Mouse (Mus musculus) left cerebral cortex, adult 9 months (tissue): ENCODE measurements around the gene N4bp3.

Experiments used
- DNase-seq, 2 experiments: peaks; one replicate each; pipeline ENCODE4 v3.0.0; 2022; ENCODE audit warnings: low spot score in 2 of 2

N4bp3 gene

DNA sequence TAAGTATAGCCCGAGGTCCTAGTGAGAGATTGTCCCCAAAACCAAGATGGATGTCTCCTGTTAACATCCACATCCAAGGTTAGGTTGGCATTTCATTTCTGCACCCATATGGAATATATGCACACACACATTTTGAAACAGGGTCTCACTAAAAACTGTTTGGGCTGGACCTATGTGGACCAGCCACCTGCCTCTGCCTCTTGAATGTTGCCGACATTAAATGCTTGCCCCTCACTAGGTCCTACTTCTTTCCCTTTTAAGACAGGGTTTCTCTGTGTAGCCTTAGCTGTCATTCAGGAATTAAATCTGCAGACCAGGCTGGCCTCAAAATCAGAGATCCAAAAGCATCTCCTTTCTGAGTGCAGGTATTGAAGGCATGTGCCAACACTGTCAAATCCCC lies 53.1 kb downstream of the N4bp3 start:
- DNase-seq: no peak

- DNase-seq: no peak
These were observed 55.1 kb downstream of the N4bp3 start for GRCm38 (mm10) chr11:51595459-51596083.

- DNase-seq: no peak
These were observed 55.8 kb downstream of the N4bp3 start for GRCm38 (mm10) chr11:51594715-51595350.

DNA sequence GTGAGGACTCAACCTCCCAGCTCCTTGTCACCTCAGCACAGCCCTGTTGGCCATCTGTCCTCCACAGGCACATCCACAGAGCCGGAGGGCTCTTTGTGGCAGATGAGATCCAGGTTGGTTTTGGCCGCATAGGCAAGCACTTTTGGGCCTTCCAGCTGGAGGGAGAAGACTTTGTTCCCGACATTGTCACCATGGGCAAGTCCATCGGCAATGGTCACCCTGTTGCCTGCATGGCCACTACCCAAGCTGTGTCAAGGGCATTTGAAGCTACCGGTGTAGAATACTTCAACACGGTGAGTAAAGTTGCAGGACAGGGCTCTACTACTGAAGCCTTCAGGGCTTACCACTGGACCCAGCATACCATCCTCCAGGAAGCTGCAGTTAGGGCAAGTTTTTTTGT lies 56.8 kb downstream of the N4bp3 start:
- DNase-seq: no peak

DNA sequence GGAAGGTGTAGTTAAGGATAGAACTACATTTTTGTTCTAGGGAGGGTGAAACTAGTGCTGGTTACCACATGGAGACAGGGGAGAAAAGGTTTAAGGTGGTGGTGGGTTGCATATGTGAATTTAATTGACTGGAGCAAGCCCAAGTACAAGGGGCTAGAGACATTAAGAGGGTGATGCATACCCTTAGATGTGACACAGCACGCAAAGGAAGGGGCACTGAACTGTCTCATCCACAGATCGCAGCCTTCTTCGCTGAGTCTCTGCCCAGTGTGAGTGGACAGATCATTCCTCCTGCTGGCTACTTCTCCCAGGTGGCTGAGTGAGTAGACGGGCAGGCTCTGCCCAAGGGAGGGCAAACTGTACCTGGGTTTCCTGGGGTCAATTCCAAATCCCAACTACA lies 57.3 kb downstream of the N4bp3 start:
- DNase-seq: no peak
